Mouse (Mus musculus): ENCODE measurements around the gene Oaz1.
A peak's percentile ranks its signal among the peaks of the same experiment; 100 is the strongest.
"Not testable (repeated sequence)": the region's sequence is repeated elsewhere in the genome, so short reads cannot be mapped to it uniquely, and the experiment has no call there.

Oaz1 gene

DNA sequence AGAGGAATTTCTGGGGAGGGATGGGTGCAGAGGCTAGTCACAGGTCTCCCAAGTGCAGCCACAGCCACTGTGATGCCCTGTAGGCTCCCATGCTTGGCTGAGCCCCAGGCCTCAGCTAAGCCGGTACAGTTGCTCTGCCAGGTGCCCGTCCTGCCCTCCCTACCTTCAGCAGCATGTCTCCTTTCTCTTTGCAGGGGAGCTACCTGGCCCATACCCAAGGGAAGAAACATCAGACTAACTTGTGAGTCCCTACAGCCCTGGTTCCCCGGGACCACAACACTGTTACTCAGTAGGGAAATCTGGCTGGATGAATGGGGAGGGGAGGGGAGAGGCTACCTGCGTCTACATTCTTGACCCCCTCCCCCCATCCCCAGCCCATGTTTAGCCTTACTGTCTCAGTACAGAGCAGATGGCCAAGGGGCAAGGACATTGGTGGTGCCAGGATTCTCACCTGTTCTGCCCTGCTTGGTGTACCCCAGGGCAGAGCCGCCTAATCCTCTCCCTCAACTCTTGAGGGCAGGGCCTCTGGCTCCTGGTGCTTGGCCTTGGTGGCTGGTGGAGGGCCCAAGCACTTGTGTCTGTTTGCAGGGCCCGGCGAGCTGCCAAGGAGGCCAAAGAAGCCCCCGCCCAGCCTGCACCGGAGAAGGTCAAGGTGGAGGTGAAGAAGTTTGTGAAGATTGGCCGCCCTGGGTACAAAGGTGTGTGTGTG lies 24.1 kb upstream of the Oaz1 start:
- no peak for DNase-seq (ENCODE audit: low spot score in 2 of 2)

DNA sequence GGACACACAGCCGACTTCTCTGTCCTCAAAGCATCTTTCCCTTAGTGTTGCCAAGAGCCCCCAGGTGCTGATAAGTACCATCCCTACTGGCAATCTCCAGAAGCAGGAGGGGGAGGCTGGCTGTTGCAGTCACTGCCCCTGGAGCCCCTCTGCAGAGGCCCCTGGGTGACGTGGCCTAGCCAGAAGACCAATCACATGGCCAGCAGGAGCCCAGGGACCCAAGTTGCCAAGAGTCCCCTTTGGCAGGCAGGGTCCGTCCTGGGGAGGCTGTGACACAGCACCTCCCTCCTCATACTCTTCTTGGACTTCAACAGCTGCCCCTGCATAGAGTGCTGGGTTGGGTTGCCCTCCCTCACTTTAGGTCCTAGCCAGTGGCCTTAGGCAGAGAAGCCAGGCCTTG lies 23.5 kb upstream of the Oaz1 start:
- no peak for DNase-seq (ENCODE audit: low spot score in 2 of 2)

DNA sequence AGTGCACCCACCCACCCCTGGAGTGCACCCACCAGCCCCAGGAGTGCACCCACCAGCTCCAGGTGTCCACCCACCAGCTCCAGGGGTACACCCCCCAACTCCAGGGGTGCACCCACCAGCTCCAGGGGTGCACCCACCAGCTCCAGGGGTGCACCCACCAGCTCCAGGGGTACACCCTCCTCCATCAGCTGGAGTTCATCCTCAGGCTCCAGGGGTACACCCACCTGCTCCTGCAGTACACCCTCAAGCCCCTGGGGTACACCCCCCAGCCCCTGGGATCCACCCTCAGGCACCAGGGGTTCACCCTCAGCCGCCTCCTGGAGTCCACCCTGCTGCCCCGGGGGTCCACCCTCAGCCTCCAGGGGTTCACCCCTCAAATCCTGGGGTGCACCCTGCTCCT lies 22.1 kb upstream of the Oaz1 start:
- DNase-seq (ENCODE audit: low spot score in 2 of 2): no peak

DNA sequence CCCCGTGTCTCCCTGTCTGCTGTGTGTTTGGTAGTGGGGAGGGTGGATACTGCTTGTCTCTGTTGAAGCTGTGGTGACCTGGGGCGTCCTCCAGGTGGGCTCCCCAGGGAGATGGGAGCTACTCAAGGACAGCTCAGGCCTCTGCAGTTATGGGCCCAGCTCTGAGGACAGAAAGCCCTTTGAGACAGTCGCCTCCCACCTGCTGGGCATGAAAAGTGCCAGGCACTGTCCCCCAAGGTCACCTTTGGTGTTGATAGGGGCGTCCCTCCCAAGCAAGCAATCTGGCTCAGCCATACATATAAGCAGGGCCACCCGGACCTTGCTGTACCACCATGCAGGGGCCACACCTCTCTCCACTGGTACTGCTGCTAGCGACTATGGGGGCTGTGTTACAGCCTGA lies 21.5 kb upstream of the Oaz1 start, which contains the start of gene Amh:
TSS of gene Amh (plus strand) at position 328 of the 400 bp plus-strand sequence.
- no peak for DNase-seq (ENCODE audit: low spot score in 2 of 2)

DNA sequence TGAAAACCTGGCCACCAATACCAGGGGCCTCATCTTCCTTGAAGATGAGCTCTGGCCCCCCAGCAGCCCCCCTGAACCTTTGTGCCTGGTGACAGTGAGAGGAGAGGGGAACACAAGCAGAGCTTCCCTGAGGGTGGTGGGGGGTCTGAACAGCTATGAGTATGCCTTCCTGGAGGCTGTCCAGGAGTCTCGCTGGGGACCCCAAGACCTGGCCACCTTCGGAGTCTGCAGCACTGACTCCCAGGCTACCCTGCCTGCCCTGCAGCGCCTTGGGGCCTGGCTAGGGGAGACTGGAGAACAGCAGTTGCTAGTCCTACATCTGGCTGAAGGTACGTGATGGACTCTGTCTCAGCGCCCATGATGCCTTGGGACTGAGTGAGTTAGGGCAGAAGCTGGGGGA lies 21.1 kb upstream of the Oaz1 start:
- DNase-seq (ENCODE audit: low spot score in 2 of 2): no peak

DNA sequence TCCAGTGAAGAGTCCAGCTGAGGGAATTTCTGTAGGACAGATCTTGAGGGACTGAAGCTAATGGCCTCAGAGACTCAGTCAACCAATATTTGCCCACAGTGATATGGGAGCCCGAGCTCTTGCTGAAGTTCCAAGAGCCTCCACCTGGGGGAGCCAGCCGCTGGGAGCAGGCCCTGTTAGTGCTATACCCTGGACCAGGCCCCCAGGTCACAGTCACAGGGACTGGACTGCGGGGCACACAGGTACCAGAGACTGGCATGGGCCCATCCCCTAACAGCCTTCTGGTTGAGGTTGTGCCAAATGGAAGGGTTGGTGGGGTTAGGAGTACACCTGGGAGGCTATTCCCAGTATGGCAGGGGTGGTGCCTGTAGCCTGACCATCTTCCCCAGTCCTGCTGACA lies 20.5 kb upstream of the Oaz1 start:
- DNase-seq (ENCODE audit: low spot score in 2 of 2): peak; percentile 71 to 75

DNA sequence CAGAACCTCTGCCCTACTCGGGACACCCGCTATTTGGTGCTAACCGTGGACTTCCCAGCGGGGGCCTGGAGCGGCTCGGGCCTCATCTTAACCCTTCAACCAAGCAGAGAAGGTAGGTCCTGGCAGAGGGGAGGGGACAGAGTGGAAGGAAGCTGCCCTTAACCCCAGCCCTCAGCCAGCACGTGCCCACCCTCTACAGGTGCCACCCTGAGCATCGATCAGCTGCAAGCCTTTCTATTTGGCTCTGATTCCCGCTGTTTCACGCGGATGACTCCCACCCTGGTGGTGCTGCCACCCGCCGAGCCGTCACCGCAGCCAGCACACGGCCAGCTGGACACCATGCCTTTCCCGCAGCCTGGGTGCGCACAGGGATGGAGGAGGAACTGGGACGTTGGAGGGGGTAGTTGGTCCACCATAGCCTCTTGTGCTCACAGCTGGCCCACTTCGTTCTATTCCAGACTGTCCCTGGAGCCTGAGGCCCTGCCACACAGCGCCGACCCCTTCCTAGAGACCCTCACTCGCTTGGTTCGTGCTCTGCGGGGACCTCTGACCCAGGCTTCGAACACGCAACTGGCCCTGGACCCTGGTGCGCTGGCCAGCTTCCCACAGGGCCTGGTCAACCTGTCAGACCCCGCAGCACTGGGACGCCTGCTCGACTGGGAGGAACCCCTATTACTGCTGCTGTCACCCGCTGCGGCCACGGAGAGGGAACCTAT lies 20.0 kb upstream of the Oaz1 start:
- DNase-seq (ENCODE audit: low spot score in 2 of 2): no peak

DNA sequence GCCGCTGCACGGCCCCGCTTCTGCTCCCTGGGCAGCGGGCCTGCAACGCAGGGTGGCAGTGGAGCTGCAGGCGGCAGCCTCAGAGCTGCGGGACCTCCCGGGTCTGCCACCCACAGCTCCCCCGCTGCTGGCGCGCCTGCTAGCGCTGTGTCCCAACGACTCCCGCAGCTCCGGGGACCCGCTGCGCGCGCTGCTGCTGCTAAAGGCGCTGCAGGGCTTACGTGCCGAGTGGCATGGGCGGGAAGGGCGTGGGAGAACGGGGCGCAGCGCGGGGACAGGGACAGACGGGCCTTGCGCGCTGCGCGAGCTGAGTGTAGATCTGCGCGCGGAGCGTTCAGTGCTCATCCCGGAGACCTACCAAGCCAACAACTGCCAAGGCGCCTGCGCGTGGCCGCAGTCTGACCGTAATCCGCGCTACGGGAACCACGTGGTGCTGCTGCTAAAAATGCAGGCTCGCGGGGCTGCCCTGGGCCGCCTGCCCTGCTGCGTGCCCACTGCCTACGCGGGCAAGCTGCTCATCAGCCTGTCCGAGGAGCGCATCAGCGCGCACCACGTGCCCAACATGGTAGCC lies 19.3 kb upstream of the Oaz1 start:
- peak; percentile 71 to 72 for DNase-seq (ENCODE audit: low spot score in 2 of 2)

DNA sequence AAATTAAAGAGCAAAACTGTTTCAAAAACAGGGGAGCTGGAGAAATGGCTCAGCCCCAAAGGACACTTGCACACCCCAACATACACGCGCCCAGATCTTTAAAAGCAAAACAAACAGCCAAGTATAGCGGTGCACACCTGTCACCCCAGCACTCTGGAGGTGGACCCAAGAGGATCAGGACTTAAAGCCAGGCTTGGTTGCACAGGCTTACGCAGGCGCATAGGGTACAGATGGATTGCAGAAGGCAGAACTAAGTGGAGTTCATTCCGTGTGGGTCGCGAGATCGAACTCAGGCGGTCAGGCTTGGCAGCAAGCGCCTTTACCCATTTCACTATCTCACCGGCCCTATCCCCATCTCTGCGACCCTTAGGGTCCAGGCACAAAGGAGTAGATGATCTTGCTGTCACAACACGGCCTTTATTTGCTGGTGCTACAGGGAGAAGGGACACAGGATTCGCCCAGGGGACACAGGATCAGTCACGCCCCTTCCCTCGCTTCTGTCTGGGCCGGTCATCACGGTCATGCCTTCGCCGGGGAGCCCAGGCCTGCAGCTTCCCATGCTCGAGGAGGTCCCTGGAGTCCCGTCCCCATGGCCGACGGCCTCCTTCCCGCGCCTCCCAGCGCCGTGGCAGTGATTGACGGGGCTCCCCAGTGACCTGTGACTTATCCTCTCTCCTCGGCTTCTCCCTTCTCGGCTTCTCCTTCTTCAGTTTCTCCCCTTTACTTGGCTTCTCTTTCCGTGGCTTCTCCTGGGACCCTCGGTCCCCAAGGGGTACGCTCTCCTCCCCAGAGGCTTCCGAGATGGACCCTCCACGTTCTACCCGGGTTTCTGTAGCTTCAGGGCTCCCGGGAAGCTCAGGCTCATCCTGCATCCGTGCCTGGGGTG lies 18.1 kb upstream of the Oaz1 start:
- no peak for DNase-seq (ENCODE audit: low spot score in 2 of 2)

DNA sequence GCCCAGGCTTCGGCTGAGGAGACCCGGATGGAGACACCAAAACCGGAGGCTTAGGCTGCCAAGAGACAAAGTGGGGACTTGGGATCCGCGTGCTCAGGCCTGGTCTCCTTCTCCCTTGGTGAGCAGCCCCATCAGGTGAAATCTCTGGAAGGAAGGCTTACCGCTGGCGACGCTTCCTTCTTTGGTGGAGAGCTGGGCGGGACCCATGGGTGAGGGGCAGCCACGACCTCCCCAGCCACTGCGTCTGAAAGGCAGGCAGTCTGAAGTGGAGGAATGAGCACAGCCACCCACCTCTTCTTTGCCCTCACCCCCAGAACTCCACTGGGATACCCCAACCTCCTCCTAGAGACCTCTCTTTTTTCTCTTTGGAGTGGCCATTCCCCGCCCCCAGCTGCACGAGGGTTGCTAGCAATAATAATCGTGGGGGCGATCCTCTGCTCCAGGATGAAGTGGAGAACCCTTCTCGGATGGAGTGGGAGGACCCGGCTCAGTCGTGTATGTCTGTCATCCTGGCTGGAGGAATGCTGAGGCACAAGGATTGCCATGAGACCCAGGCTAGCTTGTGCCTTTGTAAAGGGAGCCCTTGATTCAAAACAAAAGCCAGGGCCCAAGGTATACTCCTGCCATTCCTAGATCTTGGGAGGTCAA lies 17.3 kb upstream of the Oaz1 start:
- DNase-seq (ENCODE audit: low spot score in 2 of 2): no peak

DNA sequence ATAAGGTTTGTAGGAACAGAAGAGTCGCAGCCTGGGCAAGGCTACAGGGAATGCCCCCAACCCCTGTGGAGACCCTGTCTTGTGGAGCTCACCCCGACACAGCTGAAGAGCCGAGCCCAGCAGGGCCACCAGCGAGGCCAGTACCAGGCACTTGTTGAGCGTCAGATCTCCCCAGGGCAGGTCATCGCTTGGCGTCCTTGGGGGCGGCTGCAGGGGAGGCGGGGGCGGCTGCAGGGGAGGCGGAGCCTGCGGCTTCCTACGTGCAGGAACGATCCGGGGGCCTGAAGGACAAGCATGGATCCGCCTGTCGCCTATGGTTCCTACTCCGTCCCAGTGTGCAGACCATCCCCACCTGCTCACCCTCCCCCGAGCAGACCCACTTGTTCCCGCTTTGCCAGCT lies 16.4 kb upstream of the Oaz1 start:
- DNase-seq (ENCODE audit: low spot score in 2 of 2): no peak

DNA sequence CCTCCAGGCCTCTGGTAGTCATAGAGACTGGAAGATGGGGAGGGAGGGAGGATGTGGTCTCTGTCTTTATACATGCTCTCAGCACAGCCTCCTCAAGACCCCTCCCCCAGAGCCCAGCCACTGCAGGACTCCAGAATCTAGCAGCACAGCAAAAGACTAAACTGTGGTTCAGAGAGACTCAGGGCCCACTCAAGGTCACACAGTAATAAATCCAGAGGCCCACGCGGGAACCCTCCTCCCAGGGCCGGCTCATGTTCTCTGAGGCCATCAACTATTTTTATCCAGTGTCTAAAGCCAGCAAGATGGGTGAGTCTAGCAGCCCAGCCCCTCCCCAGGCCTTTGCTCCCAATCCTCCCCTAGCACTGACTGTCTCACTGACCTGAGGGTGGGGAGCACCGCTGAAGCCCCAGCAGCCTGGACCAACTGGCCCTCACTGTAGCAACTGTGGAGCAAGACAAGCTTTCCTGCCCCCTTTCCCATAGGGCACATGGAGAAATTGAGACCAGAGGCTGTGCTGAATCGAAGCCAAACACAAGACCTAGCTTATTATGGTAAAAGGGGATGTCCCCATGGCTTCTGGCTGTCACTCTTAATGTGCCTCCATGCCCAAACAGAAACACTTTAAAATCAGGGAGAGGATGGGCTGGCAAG lies 13.9 kb upstream of the Oaz1 start:
- no peak for DNase-seq (ENCODE audit: low spot score in 2 of 2)

DNA sequence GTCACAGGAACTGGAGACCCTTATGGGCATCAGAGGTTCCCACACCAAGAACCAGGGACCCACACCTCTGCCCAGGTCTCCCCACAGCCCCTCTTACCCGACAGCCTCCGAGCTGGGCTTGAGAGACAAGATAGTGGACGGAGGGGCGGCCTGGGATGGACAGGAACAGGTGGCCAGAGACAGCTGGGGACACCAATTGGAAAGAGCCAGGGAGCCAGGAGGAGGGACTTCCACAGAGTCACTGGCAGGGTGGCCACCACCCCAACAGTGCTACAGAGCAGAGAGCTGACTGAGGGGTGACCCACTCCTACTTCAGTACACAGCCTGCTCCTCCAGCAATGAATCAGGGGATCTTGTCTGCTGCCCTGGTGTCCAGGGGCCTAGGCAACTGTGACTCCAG lies 13.1 kb upstream of the Oaz1 start, which contains the start of gene Jsrp1:
TSS of gene Jsrp1 (minus strand) at position 133 of the 400 bp plus-strand sequence.
- no peak for DNase-seq (ENCODE audit: low spot score in 2 of 2)

DNA sequence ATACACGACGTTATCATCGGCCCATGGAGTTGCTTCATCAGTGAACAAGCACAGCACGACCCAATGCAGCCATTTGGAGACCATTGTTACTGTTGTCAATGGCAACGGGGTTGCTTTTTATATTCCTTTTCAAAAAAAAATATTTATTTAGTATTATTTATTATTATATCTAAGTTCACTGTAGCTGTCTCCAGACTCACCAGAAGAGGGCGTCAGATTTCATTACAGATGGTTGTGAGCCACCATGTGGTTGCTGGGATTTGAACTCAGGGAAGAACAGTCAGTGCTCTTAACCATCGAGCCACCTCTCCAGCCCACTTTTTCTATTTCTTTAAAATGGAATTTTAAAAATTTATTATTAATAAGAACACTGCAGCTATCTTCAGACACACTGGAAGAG lies 11.7 kb upstream of the Oaz1 start:
- DNase-seq (ENCODE audit: low spot score in 2 of 2): no peak

DNA sequence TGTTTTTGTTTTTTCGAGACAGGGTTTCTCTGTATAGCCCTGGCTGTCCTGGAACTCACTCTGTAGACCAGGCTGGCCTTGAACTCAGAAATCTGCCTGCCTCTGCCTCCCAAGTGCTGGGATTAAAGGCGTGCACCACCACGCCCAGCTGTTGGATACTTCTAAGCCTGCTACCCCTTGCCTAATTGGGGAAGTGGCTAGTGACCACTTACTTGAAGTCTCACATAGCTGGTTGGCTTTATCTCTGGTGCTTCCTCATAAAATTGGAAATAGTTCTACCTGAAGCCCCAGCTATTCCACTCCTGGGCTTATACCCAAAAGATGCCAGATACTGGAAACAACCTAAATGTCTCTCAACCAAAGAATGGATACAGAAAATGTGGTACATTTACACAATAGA lies 10.2 kb upstream of the Oaz1 start:
- not testable (repeated sequence) for DNase-seq (ENCODE audit: low spot score in 2 of 2)

DNA sequence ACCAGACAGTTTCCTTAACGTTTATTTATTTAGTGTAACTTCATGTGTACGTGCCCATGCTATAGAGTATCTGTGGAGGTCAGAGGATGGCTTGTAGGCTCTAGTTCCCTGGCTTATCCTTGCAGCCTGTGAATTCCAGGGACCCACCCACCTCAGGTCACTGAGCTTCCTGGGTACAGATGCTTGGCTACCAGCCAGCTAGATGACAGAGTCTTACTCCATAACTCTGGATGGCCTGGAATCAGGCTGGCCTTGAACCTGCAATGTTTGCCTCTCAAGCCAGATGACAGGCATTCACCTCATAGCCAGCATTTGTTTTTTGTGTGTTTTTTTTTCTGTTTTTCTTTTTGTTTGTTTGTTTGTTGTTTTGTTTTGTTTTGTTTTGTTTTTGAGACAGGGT lies 9.3 kb upstream of the Oaz1 start:
- no peak for DNase-seq (ENCODE audit: low spot score in 2 of 2)

DNA sequence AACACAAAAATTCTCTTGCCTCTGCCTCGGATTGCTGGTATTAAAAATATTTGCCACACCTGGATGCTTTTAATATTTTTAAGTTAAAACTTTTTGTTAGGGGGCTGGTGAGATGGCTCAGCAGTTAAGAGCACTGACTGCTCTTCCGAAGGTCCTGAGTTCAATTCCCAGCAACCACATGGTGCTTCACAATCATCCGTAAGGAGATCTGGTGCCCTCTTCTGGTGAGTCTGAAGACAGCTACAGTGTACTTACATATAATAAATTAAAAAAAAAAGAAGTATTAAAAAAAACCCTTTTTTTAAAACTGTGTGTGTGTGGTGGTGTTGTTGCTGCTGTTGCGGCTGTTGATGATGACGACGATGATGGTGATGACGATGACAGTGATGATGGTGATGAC lies 8.5 kb upstream of the Oaz1 start:
- DNase-seq (ENCODE audit: low spot score in 2 of 2): not testable (repeated sequence)

DNA sequence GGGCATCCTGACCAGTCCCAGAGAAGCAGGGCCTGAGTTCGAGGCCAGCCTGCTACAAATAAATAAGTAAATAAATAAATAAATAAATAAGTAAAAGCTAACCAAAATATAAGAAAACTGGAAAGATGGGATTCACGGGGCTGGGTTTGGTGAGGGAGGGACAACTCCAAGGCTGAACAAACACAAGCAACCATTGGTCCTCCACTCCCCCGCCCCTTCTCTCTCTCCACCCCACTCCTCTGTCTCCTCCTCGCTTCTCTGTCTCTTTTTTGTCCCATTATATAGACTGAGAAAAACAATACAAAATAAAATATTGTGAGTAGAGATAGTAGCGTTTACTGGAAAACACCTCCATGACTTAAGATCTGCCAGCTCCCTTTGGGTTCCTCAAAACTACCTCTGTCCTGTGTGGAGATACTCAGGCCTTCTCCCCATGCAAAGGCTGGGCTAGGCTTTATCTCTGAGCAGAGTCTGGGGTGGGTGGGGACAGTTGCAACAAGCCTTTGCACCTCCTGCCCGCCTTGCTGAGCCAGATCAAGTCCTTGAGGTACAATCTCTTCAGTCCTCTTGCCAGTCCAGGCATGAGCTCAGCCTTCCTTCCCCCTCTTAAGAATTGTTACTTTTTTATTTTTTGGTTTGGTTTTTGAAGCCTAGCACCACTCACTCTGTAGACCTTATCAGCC lies 7.7 kb upstream of the Oaz1 start:
- DNase-seq (ENCODE audit: low spot score in 2 of 2): no peak

DNA sequence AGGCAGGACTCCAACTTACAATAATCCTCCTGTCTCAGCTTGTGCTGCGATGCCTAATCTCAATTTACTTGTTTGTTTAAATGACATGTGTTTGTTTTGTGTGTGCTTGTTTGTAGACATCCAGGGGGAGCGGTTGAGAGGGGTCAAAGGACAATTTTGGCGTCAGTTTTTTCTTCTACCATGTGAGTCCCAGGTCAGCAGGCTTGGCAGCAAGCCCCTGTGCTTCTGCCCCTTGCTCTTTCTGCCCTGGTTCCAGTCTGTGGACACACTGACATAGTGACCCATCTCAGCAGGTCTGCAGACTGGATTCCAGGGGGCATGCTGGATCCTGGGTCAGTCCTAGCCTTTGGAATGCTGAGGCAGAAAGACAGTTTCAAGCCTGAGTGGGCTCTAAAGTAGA lies 7.0 kb upstream of the Oaz1 start:
- no peak for DNase-seq (ENCODE audit: low spot score in 2 of 2)

DNA sequence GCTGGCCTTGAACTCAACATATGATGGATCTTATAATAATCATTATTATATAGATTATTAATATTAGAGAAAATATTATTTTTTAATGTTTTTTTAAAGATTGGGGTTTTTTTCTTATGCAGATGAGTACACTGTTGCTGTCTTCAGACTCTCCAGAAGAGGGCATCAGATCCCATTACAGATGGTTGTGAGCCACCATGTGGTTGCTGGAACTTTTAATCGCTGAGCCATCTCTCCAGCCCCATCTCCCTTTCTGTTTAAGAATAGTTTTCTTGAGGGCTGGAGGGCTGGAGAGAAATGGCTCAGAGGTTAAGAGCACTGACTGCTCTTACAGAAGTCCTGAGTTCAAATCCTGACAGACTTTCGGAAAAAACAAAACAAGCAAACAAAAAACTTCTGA lies 4.5 kb upstream of the Oaz1 start:
- DNase-seq (ENCODE audit: low spot score in 2 of 2): no peak

DNA sequence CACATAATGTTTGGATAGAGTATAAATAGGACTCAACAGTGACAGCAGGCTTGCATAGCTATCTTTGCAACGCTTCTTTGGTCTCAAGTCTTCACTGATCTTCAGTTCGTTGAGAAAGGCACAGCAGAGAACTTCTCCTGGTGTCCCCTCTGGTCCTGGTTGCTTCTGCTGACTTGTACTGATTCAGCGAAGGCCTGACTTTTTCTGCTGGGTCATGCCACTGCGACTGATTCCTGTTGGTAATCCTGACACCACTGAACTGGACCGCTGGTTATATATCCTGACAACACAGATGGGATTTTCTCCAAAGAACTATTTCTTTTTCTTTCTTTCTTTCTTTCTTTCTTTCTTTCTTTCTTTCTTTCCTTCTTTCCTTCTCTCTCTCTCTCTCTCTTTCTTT lies 3.9 kb upstream of the Oaz1 start:
- no peak for DNase-seq (ENCODE audit: low spot score in 2 of 2)

Data from frontal cortex, postnatal 25 days (tissue).